In the genomic region with DNA sequence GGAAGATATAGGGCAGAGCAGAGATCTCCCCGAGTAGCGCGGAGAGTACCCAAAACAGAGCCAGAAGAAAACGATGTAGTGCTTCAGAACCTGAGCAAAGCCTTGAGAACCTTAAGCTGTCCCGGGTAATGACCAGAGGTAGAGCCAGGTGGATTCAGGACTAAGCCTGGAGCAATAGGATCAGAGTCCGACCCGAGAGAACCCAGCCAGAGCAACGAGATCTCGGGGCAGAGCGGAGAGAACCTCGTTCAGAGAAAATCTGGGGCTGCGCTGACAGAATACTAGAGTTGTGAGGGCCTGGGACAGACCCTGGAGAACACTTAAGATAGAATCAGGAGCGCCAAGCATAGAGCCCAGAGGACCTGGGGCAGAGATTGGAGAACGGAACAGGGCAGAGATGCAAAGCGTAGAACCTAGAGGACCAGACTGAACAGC, we compare ENCODE assay signal across 8 mouse cellular contexts. TPM values are rescaled to one million over a fixed set of nuclear protein-coding genes. Genes with fewer than 3 reads are reported as not detected.
DNase-seq lines count a peak whose midpoint lies in the region; ATAC-seq and TF ChIP-seq lines count a peak whose summit lies in the region.

No protein-coding gene starts in this region.

- H3K9me3 ChIP-seq in forebrain, embryonic 11.5 days (ENCODE audit: control insufficient read depth, low read length) = peaks cover 2% of the 10 kb centered on the region; the same call in 1 of the 2 replicates
- H3K9me3 ChIP-seq in hindbrain, embryonic 12.5 days (replicated peaks) = 0 out of 2 replicates have a peak, but pooled peaks cover 2% of the 10 kb centered on the region
- H3K9me3 ChIP-seq in liver, embryonic 16.5 days (replicated peaks; ENCODE audit: control insufficient read depth, low read length) = 0 out of 2 replicates have a peak, but pooled peaks cover 2% of the 10 kb centered on the region

- DNase-seq in lung, adult 2 months = peak; percentile 7
- DNase-seq in lung, adult 18-20 months = no peak
- DNase-seq in forebrain, embryonic 11.5 days (ENCODE audit: low spot score) = no peak
- peak; percentile 47 for DNase-seq in right cerebral cortex, postnatal 25 days
- DNase-seq in cerebellum, adult 8-10 months = no peak

- H3K4me2 ChIP-seq in forebrain, embryonic 11.5 days (ENCODE audit: low read depth, low read length, severe bottlenecking) = peak overlapping the region; percentile 94
- peak overlapping the region; percentile 95 for H3K4me2 ChIP-seq in hindbrain, embryonic 12.5 days (replicated peaks)
- H3K4me2 ChIP-seq in liver, embryonic 16.5 days (ENCODE audit: low read depth, low read length) = peak overlapping the region; percentile 71

- H3K9ac ChIP-seq in forebrain, embryonic 11.5 days (ENCODE audit: low read length) = no peak overlapping the region; the same call in none of the 2 replicates
- H3K9ac ChIP-seq in hindbrain, embryonic 12.5 days = peak overlapping the region; percentile 71
- H3K9ac ChIP-seq in liver, embryonic 16.5 days (ENCODE audit: low read depth, low read length) = no peak overlapping the region

- 2% methylated on average over 15 of the region's 15 CpGs for WGBS in lung, adult 2 months
- 3% methylated on average over 15 of the region's 15 CpGs for WGBS in forebrain, embryonic 11.5 days
- 3% methylated on average over 15 of the region's 15 CpGs for WGBS in hindbrain, embryonic 12.5 days
- 5% methylated on average over 15 of the region's 15 CpGs for WGBS in liver, embryonic 16.5 days (ENCODE audit: insufficient replicate concordance)

- peak overlapping the region; percentile 99 for H3K4me3 ChIP-seq in lung, adult 2 months (replicated peaks; ENCODE audit: extremely low read depth, low read depth, low read length)
- H3K4me3 ChIP-seq in forebrain, embryonic 11.5 days (ENCODE audit: low read depth, low read length) = peak overlapping the region; percentile 68
- H3K4me3 ChIP-seq in hindbrain, embryonic 12.5 days = peak overlapping the region; percentile 72
- H3K4me3 ChIP-seq in liver, embryonic 16.5 days (ENCODE audit: low read depth, low read length) = peak overlapping the region; percentile 59

- no peak for TF ChIP-seq POLR2A in lung, adult 2 months (IDR thresholded peaks at IDR 0.05; ENCODE audit: borderline replicate concordance, extremely low read depth, low read depth, low read length)

- peaks cover 21% of the 10 kb centered on the region for H3K27me3 ChIP-seq in forebrain, embryonic 11.5 days (ENCODE audit: control insufficient read depth, insufficient read depth, low read length)
- peaks cover 54% of the 10 kb centered on the region for H3K27me3 ChIP-seq in hindbrain, embryonic 12.5 days
- peaks cover 58% of the 10 kb centered on the region for H3K27me3 ChIP-seq in liver, embryonic 16.5 days (ENCODE audit: control insufficient read depth, insufficient read depth, low read depth, low read length)

- no peak for ATAC-seq in forebrain, embryonic 11.5 days (replicated peaks; ENCODE audit: low FRiP score)
- 0 out of 2 replicates have a peak, but pooled peaks have one; percentile 1 for ATAC-seq in hindbrain, embryonic 12.5 days (ENCODE audit: low FRiP score)
- ATAC-seq in liver, embryonic 16.5 days (ENCODE audit: low read depth) = no peak
- ATAC-seq in inflammation-experienced regulatory T-cells, adult 6 months = no peak

- H3K4me1 ChIP-seq in lung, adult 2 months (ENCODE audit: control insufficient read depth, insufficient read depth, low read length) = no peaks in the 10 kb centered on the region; the same call in none of the 2 replicates
- H3K4me1 ChIP-seq in forebrain, embryonic 11.5 days (replicated peaks; ENCODE audit: control insufficient read depth, insufficient read depth, low read length) = peaks cover 11% of the 10 kb centered on the region
- peaks cover 19% of the 10 kb centered on the region for H3K4me1 ChIP-seq in hindbrain, embryonic 12.5 days
- no peaks in the 10 kb centered on the region; the same call in 1 of the 2 replicates for H3K4me1 ChIP-seq in liver, embryonic 16.5 days (ENCODE audit: control insufficient read depth, low read depth, low read length)

- no peak overlapping the region for H3K27ac ChIP-seq in forebrain, embryonic 11.5 days (ENCODE audit: low read depth, low read length)
- H3K27ac ChIP-seq in hindbrain, embryonic 12.5 days = no peak overlapping the region
- no peak overlapping the region for H3K27ac ChIP-seq in liver, embryonic 16.5 days (ENCODE audit: low read length)

- H3K36me3 ChIP-seq in forebrain, embryonic 11.5 days (ENCODE audit: control insufficient read depth, insufficient read depth, low read length) = no peaks in the 10 kb centered on the region
- H3K36me3 ChIP-seq in hindbrain, embryonic 12.5 days = no peaks in the 10 kb centered on the region
- no peaks in the 10 kb centered on the region for H3K36me3 ChIP-seq in liver, embryonic 16.5 days (ENCODE audit: control insufficient read depth, insufficient read depth)

- no peak for TF ChIP-seq CTCF in lung, adult 2 months (IDR thresholded peaks at IDR 0.05; ENCODE audit: insufficient read depth, low read length)

RNA-seq across cellular contexts. Expression of gene Tmtc1, which starts 0.9 kb away (rescaled TPM):
- 41.0 and 46.3 TPM in 2 replicates for polyA plus RNA-seq in lung, adult 2 months (2012; rRNA removed)
- polyA plus RNA-seq in forebrain, embryonic 11.5 days (2014; fragmentation: Nextera tagmentation; extraction: Ambion mirVana) = 1.1 and 1.3 TPM in 2 replicates
- polyA plus RNA-seq in hindbrain, embryonic 12.5 days (2016; fragmentation: Nextera tagmentation; extraction: Ambion mirVana) = 2.0 and 3.0 TPM in 2 replicates
- 0.04 and 0.06 TPM in 2 replicates for polyA plus RNA-seq in liver, embryonic 16.5 days (2015; fragmentation: Nextera tagmentation; extraction: Ambion mirVana)
- under 1 TPM in 2 of 3 experiments, not detected in 1; 0.04 to 0.07 TPM for polyA plus RNA-seq in inflammation-experienced regulatory T-cells, adult 6 months (2017; shearing (Covaris generic))

Comparison
In these comparisons a context has a peak if more than half of its experiments do, and no peak if none do; other contexts are left out.
1. DNase-seq: peak in lung, adult 2 months (single experiment) and right cerebral cortex, postnatal 25 days (single experiment); none in lung, adult 18-20 months (0 of 2), forebrain, embryonic 11.5 days (single experiment) and cerebellum, adult 8-10 months (single experiment).
2. RNA of gene Tmtc1, which starts 0.9 kb away (polyA plus RNA-seq): 41.0 to 46.3 TPM in lung, adult 2 months; 2.0 to 3.0 TPM in hindbrain, embryonic 12.5 days, 1.1 to 1.3 TPM in forebrain, embryonic 11.5 days, 0.04 to 0.06 TPM in liver, embryonic 16.5 days and 0.04 to 0.07 TPM in inflammation-experienced regulatory T-cells, adult 6 months; every median in the first group is over 10 times any median in the second.
3. Peak in every context shown above with its lines, with median percentiles within 50 percentile points of each other: H3K4me3 ChIP-seq and H3K4me2 ChIP-seq.